Mouse (Mus musculus) monocyte, adult 2 months (primary cell): ENCODE results near the gene Pdzd2.

Experiments
- DNase-seq, 2 experiments: peaks; one replicate each; pipeline ENCODE4 v3.0.0; 2022; ENCODE audit warnings: low spot score in 2 of 2, low read depth in 1 of 2

Gene Pdzd2

GRCm38 (mm10) chr15:12674026-12674425 lies 65.7 kb downstream of the Pdzd2 start:
- no peak for DNase-seq

GRCm38 (mm10) chr15:12667760-12668520 lies 71.8 kb downstream of the Pdzd2 start:
- no peak for DNase-seq

- DNase-seq = no peak
Measured at GRCm38 (mm10) chr15:12665946-12666345, 73.8 kb downstream of the Pdzd2 start.

DNA sequence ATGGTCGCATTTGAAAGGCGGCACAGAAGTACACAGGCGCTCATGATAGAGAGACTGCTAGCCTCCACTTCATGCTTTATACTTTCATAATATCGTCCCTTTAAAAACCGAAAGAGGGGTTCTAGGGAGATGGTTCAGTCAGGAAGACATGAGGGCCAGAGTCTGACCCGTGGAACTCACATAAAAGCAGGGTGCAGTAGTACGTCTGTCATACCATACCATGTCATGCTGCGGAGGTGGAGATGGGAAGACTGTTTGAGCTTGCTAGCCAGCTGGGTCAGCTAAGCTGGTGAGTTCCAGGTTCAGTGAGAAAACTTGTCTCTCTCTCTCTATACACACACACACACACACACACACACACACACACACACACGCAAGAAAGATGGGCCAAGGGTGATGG lies 76.4 kb downstream of the Pdzd2 start:
- DNase-seq = no peak

DNA sequence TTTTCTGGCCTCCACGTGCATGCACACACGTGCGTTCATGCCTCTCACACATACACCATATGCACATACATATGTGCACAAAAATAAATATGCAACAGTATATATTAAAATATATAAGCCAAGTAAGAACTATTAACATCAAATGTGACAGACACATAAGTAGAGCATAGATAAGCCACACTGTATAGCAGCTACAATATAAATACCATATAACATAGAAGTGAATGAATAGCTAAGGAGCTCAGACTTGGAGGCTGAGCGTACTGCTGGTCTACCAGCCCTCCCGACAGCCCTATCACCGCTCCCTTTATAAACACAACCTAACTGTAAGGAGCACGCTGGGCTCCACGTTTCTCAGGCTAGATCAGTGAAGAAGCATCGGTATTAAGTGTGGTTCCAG lies 79.4 kb downstream of the Pdzd2 start:
- DNase-seq = no peak

- no peak for DNase-seq
Measured at GRCm38 (mm10) chr15:12655959-12656662, 83.6 kb downstream of the Pdzd2 start.

- DNase-seq = no peak
Measured at GRCm38 (mm10) chr15:12655316-12655715, 84.4 kb downstream of the Pdzd2 start.

GRCm38 (mm10) chr15:12652336-12653031 lies 87.2 kb downstream of the Pdzd2 start:
- no peak for DNase-seq

DNA sequence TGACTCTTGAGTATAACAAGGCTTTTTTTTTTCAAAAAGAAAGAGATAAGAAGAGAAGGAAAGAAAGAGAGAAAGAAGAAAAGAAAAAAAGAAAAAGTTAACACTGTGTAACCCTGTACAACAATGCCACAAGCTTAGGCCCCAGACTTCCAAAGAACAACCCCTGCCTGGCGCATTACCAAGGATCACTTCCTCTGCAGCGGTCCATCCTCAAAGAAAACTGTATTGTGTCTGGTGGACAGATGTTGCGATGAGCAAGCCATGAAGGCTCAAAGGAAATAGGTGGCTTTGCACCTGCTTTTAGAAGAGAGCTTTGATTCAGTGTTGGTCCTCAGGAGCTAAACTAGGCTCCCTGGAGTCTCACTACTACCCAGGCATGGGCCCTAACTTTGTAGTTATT lies 89.5 kb downstream of the Pdzd2 start:
- no peak for DNase-seq

- DNase-seq = no peak
Measured at GRCm38 (mm10) chr15:12649674-12650073, 90.0 kb downstream of the Pdzd2 start.

DNA sequence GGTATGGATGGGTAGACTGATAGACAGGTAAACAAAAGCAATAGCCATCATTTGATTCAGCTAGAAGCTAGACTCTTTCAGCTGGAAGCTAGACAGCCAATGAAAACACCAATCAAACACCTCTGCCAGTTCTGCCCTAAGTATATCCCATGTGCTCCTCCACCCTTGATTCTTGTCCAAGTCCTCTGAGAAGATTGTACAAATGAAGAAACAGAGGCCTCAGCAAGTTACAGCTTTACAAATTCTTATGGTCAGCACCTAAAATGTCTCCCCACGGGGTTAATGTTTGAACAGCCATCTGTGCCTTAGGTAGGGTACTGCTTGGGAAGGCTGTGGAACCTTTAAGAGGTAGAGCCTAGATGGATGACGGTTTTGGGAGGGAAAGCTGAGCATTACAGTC lies 90.6 kb downstream of the Pdzd2 start:
- no peak for DNase-seq

DNA sequence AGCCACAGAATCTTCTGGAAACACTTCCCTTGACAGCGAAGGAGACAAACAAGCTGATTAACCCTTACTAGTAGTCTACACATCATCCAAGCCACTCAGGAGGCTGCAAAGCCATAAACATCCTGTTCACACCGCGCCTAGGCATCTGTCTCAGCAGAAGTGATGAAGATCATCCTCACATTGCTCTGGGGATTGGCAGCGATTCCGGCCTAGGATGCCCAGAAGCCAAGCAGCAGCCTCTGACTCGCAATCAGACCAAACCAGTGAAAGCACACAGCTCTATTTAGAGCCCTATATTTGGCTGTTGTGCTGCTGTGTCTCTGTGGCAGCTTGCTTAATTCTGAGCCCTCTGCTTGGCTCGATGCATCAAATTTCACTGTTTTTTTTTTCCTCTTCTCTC lies 99.0 kb downstream of the Pdzd2 start:
- DNase-seq = no peak

GRCm38 (mm10) chr15:12639776-12640175 lies 99.9 kb downstream of the Pdzd2 start:
- no peak for DNase-seq

DNA sequence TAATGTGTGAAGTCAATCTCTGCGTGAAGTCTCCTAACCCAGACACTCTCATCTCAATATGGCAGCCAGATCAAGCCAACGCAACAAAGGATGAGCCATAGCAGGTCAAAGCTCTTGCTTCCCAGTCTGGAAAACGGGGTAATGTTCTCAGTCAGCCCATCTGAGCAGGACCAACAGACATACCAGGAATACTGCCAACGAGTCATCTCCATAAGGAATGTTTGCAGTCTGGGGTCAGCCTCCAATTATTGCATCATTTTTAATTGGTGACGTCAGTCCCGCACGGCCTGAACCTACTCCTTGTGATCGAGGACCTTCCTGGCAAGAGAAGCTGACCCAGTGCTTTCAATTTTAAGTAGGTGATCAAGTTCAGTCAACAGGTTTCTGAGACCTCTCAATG lies 100.5 kb downstream of the Pdzd2 start:
- DNase-seq = no peak

DNA sequence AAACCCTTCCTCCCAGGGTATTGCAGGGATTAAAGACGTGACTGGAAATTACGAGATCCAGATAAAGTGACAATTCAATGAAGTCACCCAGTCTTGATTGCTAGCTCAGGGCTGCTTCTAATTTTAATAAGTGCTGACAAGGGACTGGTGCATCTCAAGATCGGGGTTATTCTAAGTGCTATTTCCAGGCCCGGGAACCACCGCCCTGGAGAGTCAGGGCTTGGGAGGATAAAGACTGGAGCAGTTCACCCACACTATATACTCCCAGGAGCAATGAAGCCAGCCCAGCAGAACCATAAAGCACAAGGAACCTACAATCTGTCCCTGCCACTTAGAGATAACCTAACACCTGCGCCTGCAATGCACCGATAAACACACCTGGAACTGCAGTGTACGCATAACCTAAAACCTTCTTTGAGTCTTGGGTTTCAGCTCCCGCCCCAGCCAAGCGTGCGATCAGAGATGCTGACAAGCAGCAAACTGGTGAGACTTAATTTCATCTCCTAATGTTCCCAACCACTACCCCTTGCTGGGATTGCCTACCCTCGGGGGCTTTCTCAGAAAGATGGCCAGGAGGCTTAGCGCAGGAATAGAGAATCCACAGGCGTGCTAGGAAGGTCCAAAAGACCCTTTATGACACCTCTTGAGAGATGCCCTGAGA lies 101.2 kb downstream of the Pdzd2 start:
- DNase-seq = no peak

GRCm38 (mm10) chr15:12637511-12637910 lies 102.2 kb downstream of the Pdzd2 start:
- DNase-seq = no peak

DNA sequence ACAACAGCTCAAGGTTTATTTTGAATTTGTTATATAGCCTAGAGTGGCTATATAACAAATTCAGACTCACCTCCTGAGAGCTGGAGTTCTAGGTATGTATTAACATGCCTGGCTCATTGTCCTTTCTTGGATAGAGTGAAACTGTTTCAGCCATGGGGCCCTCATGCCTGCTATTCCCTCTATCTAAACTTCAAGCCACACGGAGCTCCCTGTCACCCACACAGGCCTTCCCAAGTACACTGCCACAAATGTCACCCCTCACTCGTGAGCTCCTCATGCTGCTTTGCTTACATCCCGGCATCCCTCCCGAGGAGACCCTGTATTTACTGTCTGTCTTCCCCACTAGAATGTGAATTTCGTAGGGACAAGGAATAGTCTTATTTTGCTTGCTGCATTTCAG lies 103.3 kb downstream of the Pdzd2 start:
- no peak for DNase-seq

DNA sequence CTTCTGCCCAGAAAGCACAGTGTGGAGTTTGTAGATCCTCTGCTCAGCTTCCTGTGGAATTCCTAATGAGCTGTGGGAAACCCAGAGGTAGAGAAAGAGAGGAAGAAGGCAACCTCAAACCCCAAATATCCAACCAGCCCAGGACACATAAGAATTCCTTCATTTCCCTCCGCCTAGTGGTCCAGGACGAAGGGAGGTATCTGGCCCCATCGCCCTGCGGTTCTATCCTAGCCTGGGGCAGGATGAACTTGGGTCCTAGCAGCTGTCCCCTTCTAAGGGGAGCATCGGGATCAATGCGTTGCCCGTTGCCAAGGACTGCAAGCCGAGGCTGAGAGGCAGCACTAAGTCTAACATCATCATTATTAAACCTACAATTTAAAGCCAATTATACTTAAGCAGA lies 104.8 kb downstream of the Pdzd2 start:
- no peak for DNase-seq

DNA sequence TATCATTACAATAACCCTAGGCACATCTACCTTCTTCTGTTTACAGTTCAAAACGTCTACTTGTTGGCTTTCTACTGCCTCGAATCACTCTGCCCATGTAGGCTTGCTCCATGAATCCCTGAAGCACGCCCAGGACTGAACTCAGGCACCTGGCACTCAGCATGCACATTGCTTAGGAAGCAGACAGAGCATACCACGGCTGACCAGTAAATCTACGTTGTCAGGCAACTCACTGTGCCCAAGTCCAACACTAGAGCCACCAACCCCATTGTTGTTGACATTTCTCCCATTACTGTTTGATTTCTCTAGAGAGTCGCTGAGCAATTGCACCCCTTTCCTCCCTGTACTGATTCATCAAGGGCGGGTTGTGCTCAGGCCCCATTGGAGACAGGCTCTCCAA lies 110.6 kb downstream of the Pdzd2 start:
- DNase-seq = no peak

DNA sequence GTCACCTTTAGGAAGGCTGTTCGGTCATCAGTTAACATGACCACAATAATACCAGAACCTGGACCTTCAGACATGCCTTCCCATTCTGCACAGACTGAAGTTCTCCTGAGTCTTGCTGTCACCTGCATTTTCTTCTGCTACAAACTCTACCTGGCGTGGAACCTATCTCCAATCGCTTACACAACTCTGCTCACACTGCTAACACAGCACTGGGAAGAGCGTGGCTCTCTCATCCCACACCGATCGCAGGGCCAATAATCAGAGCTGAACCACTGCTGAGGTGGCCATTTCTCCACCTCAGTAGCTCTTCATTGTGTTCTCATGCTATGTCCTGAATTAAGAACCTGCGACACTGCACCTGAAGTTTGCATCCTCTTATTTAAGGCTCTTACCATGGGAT lies 111.3 kb downstream of the Pdzd2 start:
- no peak for DNase-seq

- no peak for DNase-seq
Measured at GRCm38 (mm10) chr15:12626930-12627329, 112.8 kb downstream of the Pdzd2 start.

GRCm38 (mm10) chr15:12626166-12626565 lies 113.6 kb downstream of the Pdzd2 start:
- DNase-seq = no peak
